Mouse (Mus musculus): ENCODE data around the gene Fads2.

Fads2 gene

GRCm38 (mm10) chr19:10043643-10044042, 57.9 kb downstream of the Fads2 start:
- in situ Hi-C loops (cut with MboI; ENCODE audit: low sequenced_read_pairs): no loop called here

GRCm38 (mm10) chr19:10042816-10043215, 58.7 kb downstream of the Fads2 start:
- in situ Hi-C loops (cut with MboI; ENCODE audit: low sequenced_read_pairs): no loop called here

- in situ Hi-C loops (cut with MboI; ENCODE audit: low sequenced_read_pairs): no loop called here
Measured at GRCm38 (mm10) chr19:10042232-10042631, 59.3 kb downstream of the Fads2 start.

GRCm38 (mm10) chr19:10041388-10042148, 60.0 kb downstream of the Fads2 start, which contains the start of gene Fads3:
Gene Fads3, plus strand, starts transcription at chr19:10041569.
- in situ Hi-C loops (cut with MboI; ENCODE audit: low sequenced_read_pairs): no loop called here

- in situ Hi-C loops (cut with MboI; ENCODE audit: low sequenced_read_pairs): no loop called here
Measured at GRCm38 (mm10) chr19:10040866-10041387, 60.6 kb downstream of the Fads2 start.

GRCm38 (mm10) chr19:10039615-10040014, 61.9 kb downstream of the Fads2 start:
- in situ Hi-C loops (cut with MboI; ENCODE audit: low sequenced_read_pairs): no loop called here

GRCm38 (mm10) chr19:10038910-10039309, 62.6 kb downstream of the Fads2 start:
- in situ Hi-C loops (cut with MboI; ENCODE audit: low sequenced_read_pairs): no loop called here

GRCm38 (mm10) chr19:10038364-10038763, 63.2 kb downstream of the Fads2 start:
- in situ Hi-C loops (cut with MboI; ENCODE audit: low sequenced_read_pairs): no loop called here

- in situ Hi-C loops (cut with MboI; ENCODE audit: low sequenced_read_pairs): no loop called here
Measured at GRCm38 (mm10) chr19:10037534-10037933, 64.0 kb downstream of the Fads2 start.

GRCm38 (mm10) chr19:10034785-10035447, 66.6 kb downstream of the Fads2 start:
- in situ Hi-C loops (cut with MboI; ENCODE audit: low sequenced_read_pairs): loop anchor here (5.0 kb wide), 2 partner anchors 38 to 123 kb away; no protein-coding TSS in a partner anchor

- in situ Hi-C loops (cut with MboI; ENCODE audit: low sequenced_read_pairs): loop anchor here (5.0 kb wide), 2 partner anchors 37 to 122 kb away; no protein-coding TSS in a partner anchor
Measured at GRCm38 (mm10) chr19:10034356-10034755, 67.2 kb downstream of the Fads2 start.

GRCm38 (mm10) chr19:10033211-10033973, 68.2 kb downstream of the Fads2 start:
- in situ Hi-C loops (cut with MboI; ENCODE audit: low sequenced_read_pairs): loop anchor here (5.0 kb wide), 2 partner anchors 36 to 121 kb away; no protein-coding TSS in a partner anchor

GRCm38 (mm10) chr19:10029746-10030145, 71.8 kb downstream of the Fads2 start:
- in situ Hi-C loops (cut with MboI; ENCODE audit: low sequenced_read_pairs): loop anchor here (5.0 kb wide), 2 partner anchors 32 to 117 kb away; no protein-coding TSS in a partner anchor

GRCm38 (mm10) chr19:10025169-10025875, 76.2 kb downstream of the Fads2 start:
- in situ Hi-C loops (cut with MboI; ENCODE audit: low sequenced_read_pairs): no loop called here

- in situ Hi-C loops (cut with MboI; ENCODE audit: low sequenced_read_pairs): loop anchor here (25.0 kb wide), 1 partner anchor 164 kb away; the partner anchor contains the start of gene Fads1
Measured at GRCm38 (mm10) chr19:10023304-10023758, 78.2 kb downstream of the Fads2 start.

- in situ Hi-C loops (cut with MboI; ENCODE audit: low sequenced_read_pairs): loop anchor here (25.0 kb wide), 1 partner anchor 165 kb away; the partner anchor contains the start of gene Fads1
Measured at GRCm38 (mm10) chr19:10022414-10023303, 78.9 kb downstream of the Fads2 start.

GRCm38 (mm10) chr19:10021981-10022380, 79.6 kb downstream of the Fads2 start:
- in situ Hi-C loops (cut with MboI; ENCODE audit: low sequenced_read_pairs): loop anchor here (25.0 kb wide), 1 partner anchor 165 kb away; the partner anchor contains the start of gene Fads1

- in situ Hi-C loops (cut with MboI; ENCODE audit: low sequenced_read_pairs): loop anchor here (25.0 kb wide), 1 partner anchor 168 kb away; the partner anchor contains the start of gene Fads1
Measured at GRCm38 (mm10) chr19:10019214-10019760, 82.3 kb downstream of the Fads2 start.

GRCm38 (mm10) chr19:10018527-10018818, 83.1 kb downstream of the Fads2 start:
- in situ Hi-C loops (cut with MboI; ENCODE audit: low sequenced_read_pairs): loop anchor here (25.0 kb wide), 1 partner anchor 169 kb away; the partner anchor contains the start of gene Fads1

Measured in CH12F3 (cell line).